26 mouse cellular contexts compared by ENCODE assay signal in the genomic region with DNA sequence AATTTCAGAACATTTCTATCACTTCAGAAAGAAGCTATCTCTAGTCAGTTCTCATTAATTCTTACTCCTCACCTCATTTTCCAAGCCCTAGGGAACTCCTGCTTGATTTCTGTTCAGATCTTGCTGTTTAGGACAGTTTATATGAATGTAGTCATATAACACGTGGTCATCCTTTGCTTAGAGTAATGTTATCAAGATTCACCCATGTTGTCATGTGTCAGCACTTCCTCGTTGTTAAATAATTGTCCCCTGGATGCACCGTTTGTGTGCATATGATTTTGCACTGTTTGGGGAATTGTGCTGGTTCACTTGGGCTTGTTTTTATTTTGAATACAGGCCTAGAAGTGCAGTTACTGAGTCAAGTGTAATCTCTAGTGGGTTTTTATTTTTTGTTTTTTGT.
"Had no signal": no experiment of that assay in that cellular context is flagged by ENCODE, and none has a peak within 500 bp of the region (broad histone marks: within the 10 kb centered on the region; RNA-seq: fewer than 3 reads in every experiment).

No protein-coding gene starts in this region.

- H3K4me1 ChIP-seq: embryonic facial prominence, embryonic 10.5 days; embryonic facial prominence, embryonic 12.5 days; embryonic facial prominence, embryonic 13.5 days; embryonic facial prominence, embryonic 15.5 days; forebrain, embryonic 10.5 days; forebrain, embryonic 12.5 days; forebrain, embryonic 13.5 days; forebrain, embryonic 15.5 days had no signal

- H3K4me2 ChIP-seq: embryonic facial prominence, embryonic 12.5 days; embryonic facial prominence, embryonic 13.5 days; embryonic facial prominence, embryonic 15.5 days; forebrain, embryonic 12.5 days; forebrain, embryonic 13.5 days; forebrain, embryonic 15.5 days had no signal

- H3K9me3 ChIP-seq: embryonic facial prominence, embryonic 10.5 days; embryonic facial prominence, embryonic 12.5 days; embryonic facial prominence, embryonic 13.5 days; embryonic facial prominence, embryonic 15.5 days; forebrain, embryonic 10.5 days; forebrain, embryonic 12.5 days; forebrain, embryonic 13.5 days; forebrain, embryonic 15.5 days had no signal

- H3K4me3 ChIP-seq: embryonic facial prominence, embryonic 10.5 days; embryonic facial prominence, embryonic 12.5 days; embryonic facial prominence, embryonic 13.5 days; embryonic facial prominence, embryonic 15.5 days; erythroblast, embryonic 14.5 days; forebrain, embryonic 10.5 days; forebrain, embryonic 12.5 days; forebrain, embryonic 13.5 days; forebrain, embryonic 15.5 days; gastrocnemius, adult 2 months; heart, adult 2 months had no signal

- H3K27me3 ChIP-seq: embryonic facial prominence, embryonic 12.5 days; embryonic facial prominence, embryonic 13.5 days; embryonic facial prominence, embryonic 15.5 days; forebrain, embryonic 12.5 days; forebrain, embryonic 13.5 days; forebrain, embryonic 15.5 days had no signal

- H3K9ac ChIP-seq: embryonic facial prominence, embryonic 12.5 days; embryonic facial prominence, embryonic 13.5 days; embryonic facial prominence, embryonic 15.5 days; forebrain, embryonic 12.5 days; forebrain, embryonic 13.5 days; forebrain, embryonic 15.5 days; forebrain, postnatal 0 days had no signal

- H3K27ac ChIP-seq: embryonic facial prominence, embryonic 10.5 days; embryonic facial prominence, embryonic 12.5 days; embryonic facial prominence, embryonic 13.5 days; embryonic facial prominence, embryonic 15.5 days; forebrain, embryonic 10.5 days; forebrain, embryonic 12.5 days; forebrain, embryonic 13.5 days; forebrain, embryonic 15.5 days; gastrocnemius, adult 2 months; heart, adult 2 months had no signal

- ATAC-seq: forebrain, embryonic 13.5 days; forebrain, embryonic 14.5 days; forebrain, embryonic 15.5 days; forebrain, embryonic 16.5 days; forebrain, postnatal 0 days had no signal

- DNase-seq: cerebellum, adult 9-11 months; cerebellum, postnatal 10 days; cerebellum, postnatal 14 days; cerebellum, postnatal 25 days; cerebellum, postnatal 36 days; embryo, embryonic 11 days; forebrain, postnatal 0 days; gastrocnemius, adult 2 months; gastrocnemius, postnatal 10 days; gastrocnemius, postnatal 14 days; gastrocnemius, postnatal 25 days; gastrocnemius, postnatal 36 days; heart, adult 11 months; heart, adult 18-20 months; heart, adult 2 months had no signal
